Mouse (Mus musculus): ENCODE results near the gene Scd2.
"Not testable (repeated sequence)": the region's sequence is repeated elsewhere in the genome, so short reads cannot be mapped to it uniquely, and the experiment has no call there.

DNA sequence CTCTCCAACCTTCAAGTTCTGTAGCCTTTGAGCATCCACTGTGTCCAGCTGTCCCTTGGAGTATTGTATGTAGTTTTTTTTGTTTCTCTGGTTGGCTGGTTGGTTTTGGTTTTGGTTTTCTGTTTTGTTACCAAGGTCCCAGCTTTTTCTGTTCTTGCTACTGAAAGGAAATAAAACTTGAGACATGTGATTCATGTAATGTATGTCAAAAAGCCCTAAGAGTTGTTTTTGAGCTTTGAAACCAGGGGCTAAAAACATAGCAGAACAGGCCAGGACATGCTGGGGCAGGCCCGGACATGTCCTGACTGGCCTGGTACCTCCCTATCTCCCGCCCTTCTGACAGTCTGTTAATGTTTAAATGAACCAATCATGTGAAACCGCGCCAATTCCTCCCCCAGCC lies 39.4 kb upstream of the Scd2 start:
- TF ChIP-seq USF1 (IDR thresholded peaks at IDR 0.05; ENCODE audit: low read depth, low read length); MYC (IDR thresholded peaks at IDR 0.05; ENCODE audit: low read depth, low read length); CTCF (IDR thresholded peaks at IDR 0.05 in 2 of 3, conservative IDR thresholded peaks at IDR 0.05 in 1 of 3; ENCODE audit: control insufficient read depth in 1 of 3, insufficient read depth in 1 of 3, low read depth in 2 of 3, low read length in 3 of 3, poor library complexity in 1 of 3, severe bottlenecking in 1 of 3): not testable (repeated sequence)

Measured in MEL (cell line).